Mouse (Mus musculus) ES-Bruce4 (cell line): ENCODE measurements around the gene Zc3h12d.
A peak's percentile ranks its signal among the peaks of the same experiment; 100 is the strongest.

Experiments
- CTCF ChIP-seq: IDR thresholded peaks from one replicate; pipeline ENCODE4 v1.8.1; 2011; ENCODE audit warnings: low read depth, low read length
- POLR2A ChIP-seq: IDR thresholded peaks from one replicate; pipeline ENCODE4 v1.8.1; 2011; ENCODE audit warnings: low read length; ENCODE audit not compliant: insufficient read depth

DNA sequence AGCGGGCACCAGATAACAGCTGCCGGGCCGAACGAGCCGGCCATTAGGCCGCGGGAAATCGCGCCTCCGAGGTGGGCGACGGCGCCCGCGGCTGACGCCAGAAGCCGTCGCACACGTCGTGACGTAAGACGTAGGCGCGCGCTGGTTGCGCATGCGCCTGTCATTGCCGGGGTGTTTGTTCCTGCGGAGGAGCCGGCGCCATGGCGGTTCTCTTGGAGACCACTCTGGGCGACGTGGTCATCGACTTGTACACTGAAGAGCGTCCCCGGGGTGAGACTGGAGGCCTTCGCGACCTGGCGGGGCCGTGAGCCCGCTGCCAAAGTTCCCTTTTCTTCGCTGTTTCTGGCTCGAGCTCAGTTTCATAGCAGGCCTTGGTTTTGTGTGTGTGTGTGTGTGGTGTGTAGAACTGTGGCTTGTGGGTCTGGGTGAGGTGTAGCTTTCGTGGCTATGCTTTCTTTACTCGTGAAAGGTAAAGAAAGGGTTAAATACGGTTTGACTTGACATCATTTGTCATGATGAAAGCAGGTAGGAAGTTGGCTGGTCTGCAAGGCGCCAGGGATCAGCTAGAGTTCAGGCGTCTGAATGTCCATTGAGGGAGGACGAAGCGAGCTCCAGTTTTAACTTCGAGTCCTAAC is 39.4 kb upstream of the Zc3h12d start, which contains the start of the genes Ginm1 and Ppil4:
- no peak for TF ChIP-seq CTCF
- peak; percentile 70 for TF ChIP-seq POLR2A
